Mouse (Mus musculus): ENCODE data around the gene Zfp566.
"Not testable (repeated sequence)": the region's sequence is repeated elsewhere in the genome, so short reads cannot be mapped to it uniquely, and the experiment has no call there.

Zfp566 gene

DNA sequence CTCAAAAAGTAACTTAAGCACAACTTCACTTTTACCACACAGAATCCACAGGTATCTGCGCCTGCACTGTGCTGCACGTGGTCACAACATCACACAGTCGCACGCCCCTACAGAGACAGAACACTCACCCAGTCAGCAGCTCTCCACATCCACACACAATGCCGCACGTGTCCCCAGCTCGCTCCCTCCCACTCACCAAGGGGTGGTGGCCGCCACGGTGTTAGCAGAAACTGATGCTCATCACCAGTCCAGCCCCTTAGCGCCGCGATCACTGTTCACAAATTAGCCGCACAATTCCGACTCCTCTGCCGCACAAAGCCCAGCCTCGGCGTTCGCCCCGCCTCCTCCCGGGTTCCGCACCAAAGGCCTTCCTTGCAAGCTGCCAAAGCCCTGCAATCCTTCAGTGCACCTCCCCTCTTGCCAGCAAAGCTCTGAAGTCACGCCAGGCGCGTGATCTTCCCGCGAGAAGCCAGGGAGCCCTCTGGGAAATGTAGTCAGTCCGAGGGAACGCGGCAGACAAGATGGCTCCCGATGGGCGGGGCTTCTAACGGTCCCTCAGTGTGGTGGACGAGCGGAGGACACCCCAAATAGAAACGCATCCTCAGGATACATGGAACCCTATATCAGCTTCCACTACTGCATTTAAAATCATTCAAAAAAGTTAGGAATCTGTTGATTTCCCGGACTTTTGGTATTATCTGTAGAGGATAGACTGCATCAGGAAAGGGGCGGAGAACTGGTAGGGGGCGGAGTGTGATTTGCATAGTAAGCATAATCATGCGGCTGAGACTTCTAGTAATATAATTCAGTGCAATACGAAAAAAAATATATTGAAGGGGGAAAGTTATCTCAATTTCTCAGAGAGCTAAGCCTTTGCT lies at the start of gene Zfp566, which contains the start of gene Gm26920:
TSS of gene Zfp566 (minus strand) at position 436 of the 878 bp plus-strand sequence.
TSS of gene Gm26920 (minus strand) at position 319 of the 878 bp plus-strand sequence.
- peak; percentile 92 for DNase-seq (ENCODE audit: low spot score)

DNA sequence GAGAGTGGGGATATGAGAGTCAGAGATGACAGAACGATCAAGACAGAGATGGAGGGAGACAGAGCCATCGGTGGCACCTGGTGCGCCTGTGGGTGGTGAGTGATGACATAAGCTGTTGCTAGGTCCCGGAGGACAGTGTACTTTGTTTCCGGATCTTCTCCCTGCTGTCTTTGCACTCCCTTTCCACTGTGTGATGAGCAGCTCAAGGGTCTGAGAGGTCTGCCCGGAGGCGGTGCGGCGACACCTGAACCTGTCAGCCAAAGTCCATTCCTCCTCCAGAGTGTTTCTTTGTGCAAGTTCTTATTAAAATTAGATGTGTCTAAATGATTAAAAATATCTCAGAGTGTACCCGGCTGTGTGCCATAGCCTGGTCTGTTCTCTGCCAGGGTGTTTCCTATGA lies 46.5 kb upstream of the Zfp566 start:
- no peak for DNase-seq (ENCODE audit: low spot score)

DNA sequence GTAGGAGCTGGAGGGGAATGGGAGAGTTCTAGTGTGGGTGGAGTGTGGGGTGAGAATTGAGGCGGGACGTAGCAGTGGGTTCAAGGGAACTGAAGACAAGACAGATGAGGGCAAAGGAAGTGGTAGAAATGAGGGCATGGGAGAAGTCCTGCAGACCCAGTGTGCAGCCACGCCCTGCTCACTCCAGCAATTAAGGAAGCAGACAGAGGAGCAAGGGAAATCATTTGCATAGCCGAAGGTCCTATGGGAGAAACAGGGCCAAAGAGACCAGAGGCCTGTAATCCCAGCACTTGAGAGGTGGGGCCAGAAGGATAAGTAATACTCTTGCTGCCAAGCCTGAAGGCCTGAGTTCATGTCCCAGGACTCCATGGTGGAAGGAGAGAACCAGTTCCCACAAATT lies 42.1 kb upstream of the Zfp566 start:
- DNase-seq (ENCODE audit: low spot score), result no peak

DNA sequence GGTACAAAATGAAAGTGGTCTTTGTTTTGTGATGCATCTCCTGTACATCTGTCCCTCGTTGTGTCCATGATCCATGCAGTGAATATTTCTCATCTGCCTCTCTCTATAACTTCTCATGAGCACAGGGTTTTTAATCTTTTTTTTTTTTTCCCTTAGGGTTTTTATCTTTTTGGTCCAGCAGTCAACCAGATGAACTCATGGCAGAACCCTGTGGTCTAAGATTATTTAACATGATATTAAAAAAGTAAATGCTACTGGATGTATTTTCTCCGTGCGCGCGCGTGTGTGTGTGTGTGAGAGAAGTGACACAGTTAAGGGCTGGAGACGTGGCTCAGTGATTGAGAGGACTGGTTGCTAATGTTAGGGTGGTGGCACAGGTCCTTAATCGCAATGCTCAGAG lies 39.6 kb upstream of the Zfp566 start:
- no peak for DNase-seq (ENCODE audit: low spot score)

DNA sequence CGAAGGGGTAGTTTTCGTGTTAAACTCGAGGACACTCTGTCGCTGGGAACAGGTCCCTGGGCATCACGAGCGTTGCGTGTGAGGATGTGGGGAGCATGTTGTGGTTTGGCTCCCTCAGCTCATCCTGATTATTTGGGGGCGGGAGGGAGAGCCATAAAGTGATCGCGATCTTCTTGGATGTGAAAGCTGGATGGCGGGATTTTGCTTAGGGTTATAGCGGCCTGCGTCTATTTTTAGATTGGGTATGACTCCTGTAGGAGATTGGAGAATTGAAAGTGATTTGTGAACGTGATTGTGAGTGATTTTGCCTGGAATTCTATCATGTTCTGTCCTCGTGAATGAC lies 31.8 kb upstream of the Zfp566 start:
- no peak for DNase-seq (ENCODE audit: low spot score)

DNA sequence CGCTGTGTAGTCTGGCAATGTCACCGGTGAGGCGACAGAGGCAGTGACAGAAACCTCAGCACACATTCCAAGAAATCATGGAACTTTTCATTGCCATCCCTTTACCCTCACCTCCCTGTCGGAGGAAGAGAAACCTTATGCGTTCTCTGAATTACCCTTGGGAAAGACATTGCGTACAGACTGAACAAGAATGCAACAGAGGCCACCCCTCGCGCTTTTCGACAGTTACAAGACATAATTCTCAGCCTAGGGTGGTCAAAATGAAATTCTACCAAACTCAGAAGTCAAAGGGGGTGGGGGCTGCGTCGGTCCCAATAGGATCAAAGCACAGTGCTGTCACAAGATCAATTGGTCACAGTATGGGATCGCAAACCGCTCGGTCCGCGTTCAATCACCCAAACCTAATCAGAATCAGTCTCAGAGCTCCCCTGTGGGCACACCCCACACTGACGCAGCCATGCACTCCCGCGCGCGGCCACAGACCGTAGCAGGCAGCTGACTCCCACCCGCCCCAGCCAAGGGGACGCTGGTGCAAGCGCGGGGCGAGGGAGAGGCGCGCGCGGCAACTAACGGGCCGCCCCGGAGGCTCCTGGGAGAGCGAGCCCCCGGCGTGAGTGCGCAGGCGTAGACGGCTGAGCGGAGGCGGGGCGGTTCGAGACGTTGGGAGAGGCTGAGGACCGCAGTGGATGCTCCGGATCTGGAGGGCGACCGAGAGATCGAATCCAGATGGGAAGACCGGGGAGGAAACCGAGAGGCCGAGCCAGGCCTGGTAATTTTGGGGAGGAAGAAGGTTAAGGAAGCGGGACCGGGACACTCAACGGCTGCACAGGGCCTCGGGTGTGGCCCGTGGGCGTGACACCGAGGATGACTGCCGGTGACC lies 31.2 kb upstream of the Zfp566 start, which contains the start of gene Zfp382:
TSS of gene Zfp382 (plus strand) at position 635 of the 880 bp plus-strand sequence.
- DNase-seq (ENCODE audit: low spot score), result peak; percentile 45

DNA sequence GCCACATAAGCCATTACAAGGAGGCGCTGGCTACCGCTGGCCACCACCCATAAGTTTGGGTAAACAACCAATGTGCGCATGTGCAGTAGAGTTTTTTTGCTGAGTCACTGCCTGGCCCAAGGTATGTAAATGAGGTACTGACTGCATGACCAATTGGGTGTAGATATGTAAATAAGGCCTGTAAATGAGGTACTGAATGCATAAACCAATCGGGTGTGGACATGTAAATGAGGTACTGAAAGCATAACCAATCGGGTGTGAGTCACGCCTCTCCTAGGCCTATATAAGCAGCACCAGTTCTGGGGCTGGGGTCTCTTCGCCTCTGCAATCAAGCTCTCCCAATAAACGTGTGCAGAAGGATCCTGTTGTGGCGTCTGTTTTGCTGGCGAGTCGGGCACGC lies 27.6 kb upstream of the Zfp566 start:
- not testable (repeated sequence) for DNase-seq (ENCODE audit: low spot score)

DNA sequence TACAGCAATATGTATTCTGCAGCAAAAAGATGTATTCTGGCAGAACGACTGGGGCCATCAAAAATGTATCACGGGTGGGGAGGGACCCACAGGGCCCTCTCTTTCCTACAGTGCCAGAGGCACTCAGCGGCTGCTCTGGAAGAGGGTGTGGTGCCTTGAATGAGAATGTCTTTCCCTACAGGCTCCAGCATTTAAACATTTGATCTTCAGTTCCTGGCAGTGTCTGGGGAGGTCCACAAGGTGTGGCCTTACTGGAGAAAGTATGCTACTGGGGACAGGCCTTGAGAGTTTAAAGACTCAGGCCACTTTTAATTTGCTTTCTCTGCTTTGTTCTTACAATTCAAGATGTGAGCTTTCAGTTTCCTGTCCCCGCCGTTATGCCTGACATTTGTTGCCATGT lies 25.7 kb upstream of the Zfp566 start:
- DNase-seq (ENCODE audit: low spot score), result no peak

DNA sequence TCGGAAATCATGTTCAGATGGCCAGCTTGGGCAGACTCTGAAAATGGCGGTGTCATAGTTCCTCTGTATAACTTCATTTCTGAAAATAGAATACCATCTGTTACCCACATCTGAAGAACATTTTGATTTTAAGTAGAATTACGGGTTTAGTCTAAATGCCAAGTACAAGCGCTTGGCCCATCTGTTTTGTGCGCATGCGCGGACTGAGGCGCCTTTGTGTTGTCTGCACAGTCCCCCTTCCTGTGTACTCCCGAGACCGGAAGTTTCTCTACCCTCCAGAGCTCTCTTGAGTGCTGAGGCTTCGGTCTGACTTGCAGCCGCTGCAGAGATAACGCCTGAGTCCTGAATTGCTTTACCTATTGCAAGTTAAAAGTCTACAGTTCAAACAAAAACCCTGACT lies 9.0 kb upstream of the Zfp566 start:
- peak; percentile 67 for DNase-seq (ENCODE audit: low spot score)

DNA sequence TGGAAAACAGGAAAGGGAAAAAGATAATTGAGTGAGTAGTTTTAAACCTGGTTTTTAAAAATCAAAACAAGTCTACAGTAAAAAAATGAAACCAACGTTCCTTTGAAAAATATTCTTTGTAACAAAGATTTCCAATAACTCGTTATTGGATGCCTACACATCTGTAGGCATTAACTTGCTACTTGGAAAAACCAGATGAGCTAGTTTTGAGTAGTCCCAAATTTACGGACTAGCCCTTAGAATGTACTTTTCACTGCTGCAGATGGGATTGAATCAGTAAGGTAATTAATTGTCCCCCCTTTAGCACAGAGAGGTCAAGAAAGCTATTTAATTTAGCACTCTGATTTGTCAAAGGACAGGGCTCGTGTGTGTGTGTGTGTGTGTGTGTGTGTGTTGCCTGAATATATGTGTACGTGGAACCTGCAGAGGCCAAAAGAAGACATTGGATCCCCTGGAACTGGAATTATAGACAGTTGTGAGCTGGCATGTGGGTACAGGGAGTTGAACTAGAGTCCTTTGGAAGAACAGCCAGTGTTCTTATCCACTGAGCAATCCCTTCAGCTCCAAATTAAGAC lies 5.3 kb upstream of the Zfp566 start:
- DNase-seq (ENCODE audit: low spot score), result no peak

DNA sequence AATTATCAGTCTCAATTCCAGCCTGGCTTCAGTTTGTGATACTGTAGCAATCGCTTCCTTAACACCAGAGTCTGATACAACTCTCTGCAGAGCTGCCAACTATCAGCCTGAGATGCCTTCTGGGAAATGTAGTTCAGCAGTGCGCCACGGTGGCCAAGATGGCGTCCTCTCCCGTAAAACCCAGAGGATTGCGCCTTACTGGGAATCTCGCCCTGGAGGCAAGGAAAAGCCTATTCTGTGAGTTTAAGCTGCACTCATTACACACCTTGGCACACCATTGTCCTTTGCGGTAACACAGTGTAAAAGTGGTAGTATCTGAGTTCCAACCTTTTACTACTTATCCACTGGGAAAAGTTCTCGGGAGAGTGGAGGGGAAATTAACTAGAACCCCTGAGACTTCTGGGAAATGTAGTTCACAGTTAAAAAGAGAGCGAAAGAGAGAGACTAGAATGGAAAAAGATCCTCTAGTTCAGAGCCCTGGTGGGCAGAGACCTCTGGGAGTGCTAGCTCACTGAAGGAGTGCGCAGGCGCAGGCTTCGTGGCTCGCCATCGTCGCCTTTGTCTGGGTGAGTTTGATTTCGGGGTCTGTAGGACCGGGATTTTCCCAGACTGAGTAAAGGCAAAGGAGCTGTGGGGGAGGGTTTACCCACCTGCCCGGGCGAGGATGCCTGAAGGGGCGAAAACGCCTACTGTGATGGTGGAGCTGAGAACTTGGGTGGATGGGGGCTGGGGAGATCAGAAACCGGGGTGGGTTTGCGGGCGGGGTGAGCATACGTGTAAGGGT lies 4.5 kb upstream of the Zfp566 start, which contains the start of gene Zfp260:
TSS of gene Zfp260 (plus strand) at position 132 of the 784 bp plus-strand sequence.
- DNase-seq (ENCODE audit: low spot score), result peak; percentile 97

DNA sequence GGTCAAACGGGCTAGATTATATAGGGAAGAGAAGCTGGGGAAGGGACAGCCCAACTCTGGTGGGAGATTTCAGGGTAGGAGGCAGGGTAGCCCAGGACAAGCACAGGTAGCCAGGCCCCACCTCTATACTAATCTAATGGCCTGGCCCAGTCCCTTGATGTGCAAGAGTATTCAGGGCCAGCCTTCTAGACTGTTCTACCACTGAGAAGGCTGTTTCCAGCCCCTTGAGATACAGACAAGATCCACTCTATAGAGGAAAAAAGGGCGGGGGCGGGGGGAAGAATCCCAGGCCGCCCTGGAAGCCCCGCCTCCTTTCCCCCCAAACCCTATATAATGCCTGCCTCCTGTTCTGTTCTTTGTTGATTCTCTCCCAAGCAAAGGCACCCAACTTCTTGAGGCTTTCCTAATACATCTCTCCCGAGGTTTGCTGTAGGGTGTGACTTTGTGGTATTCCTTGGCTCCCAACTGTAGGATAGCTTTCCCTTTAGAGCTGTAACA lies 3.6 kb upstream of the Zfp566 start:
- DNase-seq (ENCODE audit: low spot score), result no peak

DNA sequence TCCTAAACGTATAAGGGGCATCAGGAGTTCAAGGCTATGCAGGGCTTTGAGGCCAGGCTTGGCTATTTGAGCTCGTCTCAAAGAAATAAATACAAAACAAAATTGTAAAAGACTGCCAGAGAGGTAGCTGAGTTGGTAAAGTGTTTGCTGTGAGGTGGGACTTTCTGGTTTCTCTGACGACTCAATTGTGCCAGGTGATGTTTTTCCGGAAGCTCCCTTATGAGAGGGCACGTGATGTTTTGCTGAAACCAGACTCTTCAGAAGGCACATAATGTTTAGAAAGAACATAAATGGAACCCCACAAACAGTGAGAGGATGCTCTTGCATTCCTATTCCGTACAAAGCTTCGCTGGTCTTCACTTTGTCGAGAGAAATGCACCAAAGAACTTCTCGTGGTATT lies 2.3 kb upstream of the Zfp566 start:
- no peak for DNase-seq (ENCODE audit: low spot score)

DNA sequence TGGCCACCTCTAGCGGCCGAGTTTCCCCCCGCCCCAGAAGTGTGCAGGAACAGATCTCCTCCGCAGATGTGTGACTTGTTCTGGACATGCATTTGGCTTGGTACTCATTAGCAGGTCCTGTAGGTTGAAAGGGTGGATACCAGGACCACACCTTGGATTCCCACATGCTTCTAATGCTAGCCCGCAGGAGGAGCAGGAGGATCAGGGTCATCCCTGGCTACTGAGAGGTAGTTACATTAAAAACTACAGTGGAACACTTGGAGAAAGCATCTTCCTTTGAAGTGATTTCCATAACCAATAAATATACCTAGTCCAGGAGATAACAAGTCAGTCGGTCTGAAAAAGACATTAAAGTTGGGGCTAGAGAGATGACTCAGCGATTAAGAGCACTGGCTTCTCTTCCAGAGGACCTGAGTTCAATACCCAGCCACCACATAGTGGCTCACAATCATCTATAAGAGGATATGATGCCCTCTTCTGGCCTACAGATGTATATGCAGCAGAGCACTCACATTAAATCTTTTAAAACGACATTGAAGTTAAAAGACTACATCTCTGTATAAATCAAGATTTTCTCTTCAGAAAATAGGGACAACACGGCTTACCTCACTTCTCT lies 751 bp upstream of the Zfp566 start:
- no peak for DNase-seq (ENCODE audit: low spot score)

DNA sequence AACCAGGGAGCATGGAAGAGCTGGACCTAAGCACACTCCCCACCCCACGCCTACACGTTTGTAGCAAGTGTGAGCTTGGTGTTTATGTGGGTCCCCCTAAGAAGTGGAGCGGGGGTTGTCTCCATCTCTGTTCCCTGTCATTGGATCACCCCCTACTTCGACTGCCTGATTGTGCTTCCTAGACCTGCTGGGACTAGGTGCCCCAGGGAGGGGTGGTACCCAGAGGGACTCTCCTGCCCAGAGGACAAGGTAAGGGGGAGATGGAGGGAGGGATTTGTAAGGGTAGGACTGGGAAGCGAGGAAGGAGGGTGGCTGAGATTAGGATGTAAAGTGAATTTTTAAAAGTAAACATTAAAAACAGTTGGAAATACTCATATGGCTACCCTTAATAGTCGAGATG lies 922 bp downstream of the Zfp566 start:
- DNase-seq (ENCODE audit: low spot score), result no peak

DNA sequence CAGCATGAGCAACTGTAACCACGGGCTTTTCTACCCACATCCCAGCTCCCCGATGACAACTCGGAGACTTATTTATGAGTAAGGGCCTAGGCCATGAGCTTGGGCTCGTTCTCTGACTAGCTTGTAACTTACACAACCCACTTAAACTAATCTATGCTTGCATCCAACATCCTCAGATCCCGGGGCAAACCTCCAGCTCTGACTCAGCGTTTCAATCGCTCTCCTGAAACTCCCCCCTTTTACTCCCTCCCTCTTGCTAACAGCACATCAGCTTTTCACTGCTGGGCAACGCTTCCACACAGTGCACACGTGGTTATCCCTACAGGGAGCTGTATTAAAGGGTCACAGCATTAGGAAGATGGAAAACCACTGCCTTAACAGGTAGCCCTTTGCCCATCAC lies 3.8 kb downstream of the Zfp566 start:
- DNase-seq (ENCODE audit: low spot score), result no peak

DNA sequence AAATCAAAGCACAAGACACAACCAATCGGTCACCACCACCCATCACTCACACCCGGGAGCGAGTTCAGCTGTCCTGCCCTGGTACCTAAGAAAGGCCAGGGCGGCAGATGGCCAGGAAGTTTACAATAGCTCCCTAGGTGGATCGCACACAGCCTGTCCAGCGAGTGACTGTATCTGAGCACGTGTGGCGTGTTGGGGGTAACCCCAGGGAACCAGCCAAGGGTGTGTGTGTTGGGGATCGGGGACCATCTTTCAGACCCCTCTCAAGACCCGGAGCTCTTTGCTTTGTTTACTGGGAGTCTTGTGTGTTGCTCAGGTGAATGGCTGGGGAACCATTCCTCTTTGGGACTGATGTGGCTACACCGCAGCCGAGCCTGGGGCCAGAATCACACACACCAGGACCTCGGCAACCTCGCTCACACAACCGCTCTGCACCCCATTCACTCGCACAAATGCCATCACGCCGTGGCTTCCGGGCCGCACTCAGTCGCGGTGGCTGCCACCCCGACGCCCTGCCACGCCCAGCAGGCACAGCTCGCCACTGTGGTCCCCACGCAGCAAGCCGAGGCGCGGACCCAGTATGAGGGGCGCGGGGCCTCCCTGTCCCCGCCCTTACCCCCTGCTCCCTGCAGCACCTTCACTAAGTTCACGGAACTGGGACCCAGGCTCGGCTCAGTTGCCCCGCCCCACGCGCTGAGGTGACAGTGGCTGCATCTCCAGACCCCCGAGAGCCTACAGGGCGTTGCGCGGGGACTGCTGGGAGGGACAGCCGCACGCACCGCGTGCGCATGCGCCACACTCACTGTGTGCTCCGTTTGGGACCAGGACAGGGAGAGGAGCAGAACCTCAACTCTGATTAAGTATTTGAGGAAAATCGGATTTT lies 17.9 kb downstream of the Zfp566 start, which contains the start of gene Zfp82:
TSS of gene Zfp82 (minus strand) at position 755 of the 883 bp plus-strand sequence.
- no peak for DNase-seq (ENCODE audit: low spot score)

DNA sequence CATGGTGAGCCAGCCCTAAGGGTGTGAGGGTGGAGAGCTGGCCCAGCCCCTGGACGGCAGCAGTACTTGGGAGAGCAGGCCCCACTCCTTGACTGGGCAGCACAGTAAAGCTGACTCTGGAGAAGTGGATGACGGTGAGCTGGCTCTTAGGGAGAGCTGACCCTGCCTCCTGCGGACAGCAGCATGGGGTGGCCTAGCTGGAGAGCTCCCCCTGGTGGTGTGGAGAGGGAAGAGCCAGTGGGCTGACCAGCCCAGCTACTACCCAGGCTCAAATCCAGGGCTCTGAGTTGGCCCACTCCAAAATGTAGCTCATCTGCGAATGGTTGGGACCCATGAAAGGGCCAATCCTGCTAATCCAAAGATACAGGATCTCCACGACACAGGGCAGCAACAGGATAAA lies 25.7 kb downstream of the Zfp566 start:
- DNase-seq (ENCODE audit: low spot score), result no peak

DNA sequence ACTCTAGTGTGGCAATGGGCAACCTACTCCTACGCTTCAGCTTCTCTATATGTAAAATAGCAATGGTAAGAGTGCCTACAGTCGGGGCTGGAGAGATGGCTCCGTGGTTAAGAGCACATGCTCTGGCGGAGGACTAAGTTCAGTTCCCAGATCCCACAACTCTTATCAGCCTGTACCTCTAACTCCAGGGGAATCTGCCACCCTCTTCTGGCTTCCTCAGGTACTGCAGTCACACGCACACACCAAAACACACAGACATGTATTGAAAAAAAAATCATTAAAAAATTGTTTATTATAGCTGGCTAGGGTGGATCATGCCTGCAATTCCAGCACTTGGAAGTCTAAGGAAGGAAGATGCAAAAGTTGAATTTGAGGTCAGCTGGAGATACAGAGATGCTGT lies 27.8 kb downstream of the Zfp566 start:
- DNase-seq (ENCODE audit: low spot score), result no peak

DNA sequence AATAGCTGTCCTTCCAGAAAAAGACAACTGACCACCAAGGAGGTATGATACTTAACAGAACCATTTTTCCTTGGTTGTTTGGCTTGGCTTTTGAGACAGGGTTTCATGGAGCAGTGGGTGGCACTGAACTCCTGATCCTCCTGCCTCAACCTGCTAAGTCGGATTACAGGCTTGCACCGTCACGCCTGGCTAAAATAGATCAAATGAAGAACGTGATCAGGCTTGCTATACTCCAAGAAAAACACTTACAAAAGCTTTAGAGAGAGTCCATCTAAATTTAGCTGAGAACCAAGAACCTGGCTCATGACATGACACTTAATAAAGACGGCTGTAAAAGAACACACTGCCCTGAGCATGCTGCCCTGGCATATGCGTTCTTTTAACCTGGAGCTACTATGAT lies 30.0 kb downstream of the Zfp566 start:
- no peak for DNase-seq (ENCODE audit: low spot score)
